Mouse (Mus musculus) liver, adult 2 months (tissue): Measurements from ENCODE around the gene Fbxl22.

ENCODE experiments used
- CTCF ChIP-seq: fragments of 200-500 bp; IDR thresholded peaks from 2 replicates; pipeline ENCODE4 v1.5.1; 2011; ENCODE audit warnings: low read depth, low read length, control low read depth
- POLR2A ChIP-seq: fragments of 200-500 bp; IDR thresholded peaks from 2 replicates; pipeline ENCODE4 v1.6.1; 2011; ENCODE audit warnings: low read length, control low read depth; ENCODE audit not compliant: insufficient read depth; ENCODE audit errors: extremely low read depth

GRCm38 (mm10) chr9:66515115-66515514 is 722 bp upstream of the Fbxl22 start:
- TF ChIP-seq CTCF = no peak
- no peak for TF ChIP-seq POLR2A
